Mouse (Mus musculus): Measurements from ENCODE around the gene Zdhhc14. TPM values are rescaled to one million over a fixed set of nuclear protein-coding genes. Genes with fewer than 3 reads are reported as not detected.

Zdhhc14 gene
- total and polyA plus RNA-seq, 3 experiments = 1.1 to 21.4 (median 7.3) TPM

GRCm38 (mm10) chr17:5575518-5575917 is 83.2 kb downstream of the Zdhhc14 start:
- no peak for ATAC-seq (ENCODE audit: extremely low read depth, insufficient number of reproducible peaks, low FRiP score, poor library complexity, severe bottlenecking)
- Histone ChIP-seq H3K4me1 (ENCODE audit: insufficient read depth, low read depth, low read length) (peaks cover 15% of the 10 kb centered on the region), H3K27me3 (ENCODE audit: insufficient read depth, low read length) (no peaks in the 10 kb centered on the region), H3K36me3 (replicated peaks) (peaks cover 6% of the 10 kb centered on the region), H3K9me3 (replicated peaks) (no peaks in the 10 kb centered on the region), H3K4me3 (ENCODE audit: low read depth, low read length) (no peak overlapping the region)
- TF ChIP-seq TAL1 (conservative IDR thresholded peaks at IDR 0.05; ENCODE audit: low read depth, low read length) = no peak
- no peak for TF ChIP-seq GATA2 (IDR thresholded peaks at IDR 0.05; ENCODE audit: borderline replicate concordance, low read depth, low read length)
- no peak for TF ChIP-seq CTCF (IDR thresholded peaks at IDR 0.05; ENCODE audit: low read depth, low read length)
- DNase-seq (ENCODE audit: low spot score) = no peak

- no peaks in the 10 kb centered on the region for H3K9me3 ChIP-seq (replicated peaks)
- ATAC-seq (ENCODE audit: extremely low read depth, insufficient number of reproducible peaks, low FRiP score, poor library complexity, severe bottlenecking) = no peak
- peaks cover 14% of the 10 kb centered on the region for H3K36me3 ChIP-seq (replicated peaks)
- no peaks in the 10 kb centered on the region for H3K4me1 ChIP-seq (ENCODE audit: insufficient read depth, low read depth, low read length)
- TF ChIP-seq GATA1 (IDR thresholded peaks at IDR 0.05; ENCODE audit: borderline replicate concordance, low read length) (no peak), TAL1 (conservative IDR thresholded peaks at IDR 0.05; ENCODE audit: low read depth, low read length) (no peak), CTCF (IDR thresholded peaks at IDR 0.05; ENCODE audit: low read depth, low read length) (no peak), GATA2 (IDR thresholded peaks at IDR 0.05; ENCODE audit: borderline replicate concordance, low read depth, low read length) (no peak), POLR2AphosphoS5 (IDR thresholded peaks at IDR 0.05; ENCODE audit: insufficient replicate concordance, low read depth, low read length) (no peak)
- H3K27me3 ChIP-seq (ENCODE audit: insufficient read depth, low read length) = no peaks in the 10 kb centered on the region
- H3K4me3 ChIP-seq (ENCODE audit: low read depth, low read length) = no peak overlapping the region
- no peak for DNase-seq (ENCODE audit: low spot score)
Measured at GRCm38 (mm10) chr17:5582232-5582631, 89.9 kb downstream of the Zdhhc14 start.

- Histone ChIP-seq H3K36me3 (replicated peaks) (peaks cover 16% of the 10 kb centered on the region), H3K27me3 (ENCODE audit: insufficient read depth, low read length) (no peaks in the 10 kb centered on the region), H3K4me3 (ENCODE audit: low read depth, low read length) (no peak overlapping the region), H3K4me1 (ENCODE audit: insufficient read depth, low read depth, low read length) (no peaks in the 10 kb centered on the region), H3K9me3 (replicated peaks) (no peaks in the 10 kb centered on the region)
- DNase-seq (ENCODE audit: low spot score) = no peak
- TF ChIP-seq TAL1 (conservative IDR thresholded peaks at IDR 0.05; ENCODE audit: low read depth, low read length) (no peak), CTCF (IDR thresholded peaks at IDR 0.05; ENCODE audit: low read depth, low read length) (no peak), GATA1 (IDR thresholded peaks at IDR 0.05; ENCODE audit: borderline replicate concordance, low read length) (no peak), GATA2 (IDR thresholded peaks at IDR 0.05; ENCODE audit: borderline replicate concordance, low read depth, low read length) (no peak), POLR2AphosphoS5 (IDR thresholded peaks at IDR 0.05; ENCODE audit: insufficient replicate concordance, low read depth, low read length) (no peak)
- ATAC-seq (ENCODE audit: extremely low read depth, insufficient number of reproducible peaks, low FRiP score, poor library complexity, severe bottlenecking) = no peak
Measured at GRCm38 (mm10) chr17:5582937-5583336, 90.6 kb downstream of the Zdhhc14 start.

- no peak for DNase-seq (ENCODE audit: low spot score)
- peaks cover 15% of the 10 kb centered on the region for H3K36me3 ChIP-seq (replicated peaks)
- no peaks in the 10 kb centered on the region for H3K9me3 ChIP-seq (replicated peaks)
- no peaks in the 10 kb centered on the region for H3K27me3 ChIP-seq (ENCODE audit: insufficient read depth, low read length)
- no peak for ATAC-seq (ENCODE audit: extremely low read depth, insufficient number of reproducible peaks, low FRiP score, poor library complexity, severe bottlenecking)
- TF ChIP-seq POLR2AphosphoS5 (IDR thresholded peaks at IDR 0.05; ENCODE audit: insufficient replicate concordance, low read depth, low read length) (no peak), CTCF (IDR thresholded peaks at IDR 0.05; ENCODE audit: low read depth, low read length) (no peak), TAL1 (conservative IDR thresholded peaks at IDR 0.05; ENCODE audit: low read depth, low read length) (no peak)
- no peak overlapping the region for H3K4me3 ChIP-seq (ENCODE audit: low read depth, low read length)
- no peaks in the 10 kb centered on the region for H3K4me1 ChIP-seq (ENCODE audit: insufficient read depth, low read depth, low read length)
Measured at GRCm38 (mm10) chr17:5583472-5584145, 91.3 kb downstream of the Zdhhc14 start.

- Histone ChIP-seq H3K27me3 (ENCODE audit: insufficient read depth, low read length) (no peaks in the 10 kb centered on the region), H3K9me3 (replicated peaks) (no peaks in the 10 kb centered on the region), H3K4me1 (ENCODE audit: insufficient read depth, low read depth, low read length) (no peaks in the 10 kb centered on the region), H3K4me3 (ENCODE audit: low read depth, low read length) (no peak overlapping the region), H3K36me3 (replicated peaks) (peaks cover 9% of the 10 kb centered on the region)
- TF ChIP-seq CTCF (IDR thresholded peaks at IDR 0.05; ENCODE audit: low read depth, low read length) = no peak
- no peak for TF ChIP-seq GATA1 (IDR thresholded peaks at IDR 0.05; ENCODE audit: borderline replicate concordance, low read length)
- TF ChIP-seq POLR2AphosphoS5 (IDR thresholded peaks at IDR 0.05; ENCODE audit: insufficient replicate concordance, low read depth, low read length) = no peak
- no peak for TF ChIP-seq TAL1 (conservative IDR thresholded peaks at IDR 0.05; ENCODE audit: low read depth, low read length)
- TF ChIP-seq GATA2 (IDR thresholded peaks at IDR 0.05; ENCODE audit: borderline replicate concordance, low read depth, low read length) = no peak
- DNase-seq (ENCODE audit: low spot score) = no peak
- ATAC-seq (ENCODE audit: extremely low read depth, insufficient number of reproducible peaks, low FRiP score, poor library complexity, severe bottlenecking) = no peak
Measured at GRCm38 (mm10) chr17:5591604-5592209, 99.3 kb downstream of the Zdhhc14 start.

GRCm38 (mm10) chr17:5593071-5593470 is 100.7 kb downstream of the Zdhhc14 start:
- DNase-seq (ENCODE audit: low spot score) (no peak), ATAC-seq (ENCODE audit: extremely low read depth, insufficient number of reproducible peaks, low FRiP score, poor library complexity, severe bottlenecking) (no peak)
- Histone ChIP-seq H3K9me3 (replicated peaks) (no peaks in the 10 kb centered on the region), H3K36me3 (replicated peaks) (peaks cover 12% of the 10 kb centered on the region), H3K27me3 (ENCODE audit: insufficient read depth, low read length) (no peaks in the 10 kb centered on the region), H3K4me3 (ENCODE audit: low read depth, low read length) (0 out of 2 replicates have a peak overlapping the region, but pooled peaks have one; percentile 4), H3K4me1 (ENCODE audit: insufficient read depth, low read depth, low read length) (no peaks in the 10 kb centered on the region)
- TF ChIP-seq GATA1 (IDR thresholded peaks at IDR 0.05; ENCODE audit: borderline replicate concordance, low read length) (no peak), TAL1 (conservative IDR thresholded peaks at IDR 0.05; ENCODE audit: low read depth, low read length) (no peak), POLR2AphosphoS5 (IDR thresholded peaks at IDR 0.05; ENCODE audit: insufficient replicate concordance, low read depth, low read length) (no peak), GATA2 (IDR thresholded peaks at IDR 0.05; ENCODE audit: borderline replicate concordance, low read depth, low read length) (no peak), CTCF (IDR thresholded peaks at IDR 0.05; ENCODE audit: low read depth, low read length) (no peak)

All from G1E (cell line).